Mouse (Mus musculus) heart, postnatal 4 days (tissue): ENCODE measurements around the gene Ubb. TPM values are rescaled to one million over a fixed set of nuclear protein-coding genes. Genes with fewer than 3 reads are reported as not detected.

Experiments
- DNase-seq: peaks from one replicate; pipeline ENCODE4 v3.0.0; 2021
- total RNA-seq, 2 experiments: library from RNA; stranded (reverse); gene quantifications; 2 replicates each; pipeline ENCODE4 v1.2.3; 2021

The Ubb gene
- total RNA-seq, 2 experiments from 2014 or later: 828 to 847 TPM

- DNase-seq: peak; percentile 94
Observed at GRCm38 (mm10) chr11:62551226-62552119, 502 bp downstream of the Ubb start.

GRCm38 (mm10) chr11:62553186-62553585 is 2.2 kb downstream of the Ubb start:
- no peak for DNase-seq

- DNase-seq: no peak
Observed at GRCm38 (mm10) chr11:62553633-62554032, 2.7 kb downstream of the Ubb start.

- DNase-seq: no peak
Observed at GRCm38 (mm10) chr11:62554163-62554855, 3.3 kb downstream of the Ubb start.

GRCm38 (mm10) chr11:62554934-62555517 is 4.1 kb downstream of the Ubb start:
- DNase-seq: no peak

- no peak for DNase-seq
Observed at GRCm38 (mm10) chr11:62555896-62556412, 5.0 kb downstream of the Ubb start.

GRCm38 (mm10) chr11:62557205-62557604 is 6.2 kb downstream of the Ubb start:
- no peak for DNase-seq

- no peak for DNase-seq
Observed at GRCm38 (mm10) chr11:62558152-62558551, 7.2 kb downstream of the Ubb start.

GRCm38 (mm10) chr11:62558961-62559646 is 8.1 kb downstream of the Ubb start:
- DNase-seq: peak; percentile 46

GRCm38 (mm10) chr11:62560463-62561016 is 9.6 kb downstream of the Ubb start:
- DNase-seq: no peak

GRCm38 (mm10) chr11:62563590-62563989 is 12.6 kb downstream of the Ubb start:
- DNase-seq: no peak

- DNase-seq: no peak
Observed at GRCm38 (mm10) chr11:62565747-62566146, 14.8 kb downstream of the Ubb start.

GRCm38 (mm10) chr11:62566211-62566610 is 15.2 kb downstream of the Ubb start:
- DNase-seq: no peak

GRCm38 (mm10) chr11:62568300-62568699 is 17.3 kb downstream of the Ubb start:
- no peak for DNase-seq

- DNase-seq: no peak
Observed at GRCm38 (mm10) chr11:62573959-62574702, 23.2 kb downstream of the Ubb start, which contains the start of gene Trpv2. Gene Trpv2 (plus strand): TSS chr11:62574486.

- DNase-seq: no peak
Observed at GRCm38 (mm10) chr11:62574703-62575085, 23.7 kb downstream of the Ubb start.

GRCm38 (mm10) chr11:62575297-62575658 is 24.3 kb downstream of the Ubb start:
- peak; percentile 93 for DNase-seq

- DNase-seq: peak; percentile 47
Observed at GRCm38 (mm10) chr11:62575659-62576438, 24.9 kb downstream of the Ubb start.

GRCm38 (mm10) chr11:62576530-62577152 is 25.7 kb downstream of the Ubb start:
- no peak for DNase-seq

GRCm38 (mm10) chr11:62583031-62583430 is 32.1 kb downstream of the Ubb start:
- no peak for DNase-seq
